Mouse (Mus musculus): ENCODE data around the gene Ctla2b. TPM values are rescaled to one million over a fixed set of nuclear protein-coding genes. Genes with fewer than 3 reads are reported as not detected.

Ctla2b gene
- 22.4 TPM for total RNA-seq (2023)

DNA sequence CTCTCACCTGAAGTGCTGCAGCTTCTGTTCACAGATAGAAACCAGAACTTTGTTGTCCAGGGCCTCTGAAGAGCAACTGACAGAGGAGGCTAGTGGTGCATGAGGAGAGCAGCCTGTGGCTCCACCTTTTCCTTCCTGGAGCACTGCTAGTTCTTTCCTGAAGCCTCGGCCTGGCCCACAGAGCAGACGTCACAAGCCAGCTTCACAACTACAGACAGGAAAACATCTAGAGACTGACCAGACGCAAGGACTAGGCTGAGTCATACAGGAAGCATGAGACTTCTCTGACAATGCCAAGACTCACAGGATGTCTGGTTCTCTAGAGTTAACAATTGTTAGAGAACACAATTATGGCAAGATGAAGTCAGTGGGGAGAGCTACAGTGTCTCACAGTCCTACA, at the start of gene Ctla2b:
Ctla2b (minus strand) TSS at position 120 of the 400 bp plus-strand sequence.

DNA sequence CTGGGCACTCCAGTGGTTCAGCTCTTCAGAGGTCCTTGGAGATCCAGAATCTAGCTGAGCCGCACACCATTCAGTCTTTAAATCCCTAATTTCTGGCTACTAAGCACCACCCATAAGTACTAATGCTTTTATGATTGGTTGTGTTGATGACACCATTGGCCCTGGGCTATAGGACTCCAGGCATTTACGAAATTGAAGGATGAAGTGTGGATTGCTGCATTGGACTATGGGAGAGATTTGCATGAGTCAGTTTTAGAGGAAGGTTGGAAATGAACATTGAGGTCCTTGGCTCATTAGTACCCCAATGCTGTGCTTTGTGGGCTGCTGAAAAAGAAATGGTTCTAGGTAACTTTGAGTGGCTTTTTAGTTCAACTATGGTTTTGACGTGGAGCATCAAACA, 44.6 kb upstream of the Ctla2b start, which contains the start of gene Tpbpa:
Tpbpa (minus strand) TSS at position 101 of the 400 bp plus-strand sequence.

DNA sequence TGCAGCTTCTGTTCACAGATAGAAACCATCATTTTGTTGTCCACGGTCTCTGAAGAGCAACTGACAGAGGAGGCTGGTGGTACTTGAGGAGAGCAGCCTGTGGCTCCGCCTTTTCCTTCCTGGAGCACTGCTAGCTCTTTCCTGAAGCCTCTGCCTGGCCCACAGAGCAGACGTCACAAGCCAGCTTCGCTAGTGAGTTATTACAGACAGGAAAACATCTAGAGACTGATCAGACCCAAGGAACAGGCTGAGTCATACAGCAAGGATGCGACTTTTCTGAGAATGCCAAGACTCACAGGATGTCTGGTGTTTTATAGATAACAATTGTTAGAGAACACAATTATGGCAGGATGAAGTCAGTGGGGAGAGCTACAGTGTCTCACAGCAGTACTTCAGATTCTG, 39.3 kb upstream of the Ctla2b start, which contains the start of the genes Gm49391 and Ctla2a:
Gm49391 (minus strand) TSS at position 72 of the 402 bp plus-strand sequence.
Ctla2a (minus strand) TSS at position 126 of the 402 bp plus-strand sequence.

GRCm38 (mm10) chr13:60935490-60935889, 38.2 kb upstream of the Ctla2b start, which contains the start of gene Gm49393:
Gene Gm49393, minus strand, starts transcription at chr13:60935590.

GRCm38 (mm10) chr13:60904780-60905179, 7.5 kb upstream of the Ctla2b start, which contains the start of gene Tpbpb:
Gene Tpbpb, minus strand, starts transcription at chr13:60904880.

GRCm38 (mm10) chr13:60896794-60897193, 453 bp downstream of the Ctla2b start, which contains the start of gene Gm49392:
Gene Gm49392, minus strand, starts transcription at chr13:60896894.

GRCm38 (mm10) chr13:60864281-60864680, 33.0 kb downstream of the Ctla2b start, which contains the start of gene 4930486L24Rik:
Gene 4930486L24Rik, minus strand, starts transcription at chr13:60864475.

Other genes with a start within 250 kb of the Ctla2b start
- gene BC051665, start 111.1 kb downstream of the Ctla2b start, total RNA-seq (2023): not detected
- gene Ctsll3, start 94.6 kb downstream of the Ctla2b start, total RNA-seq (2023): not detected
- 8.4 TPM for gene 4930486L24Rik, start 33.0 kb downstream of the Ctla2b start, total RNA-seq (2023)
- 1.00 TPM for gene Gm49392, start 553 bp downstream of the Ctla2b start, total RNA-seq (2023)
- not detected for gene Tpbpb, start 7.4 kb upstream of the Ctla2b start, total RNA-seq (2023)
- gene Gm49393, start 38.1 kb upstream of the Ctla2b start, total RNA-seq (2023): not detected
- gene Gm49391, start 39.1 kb upstream of the Ctla2b start, total RNA-seq (2023): not detected
- gene Ctla2a, start 39.2 kb upstream of the Ctla2b start, total RNA-seq (2023): 118 TPM
- gene Tpbpa, start 44.5 kb upstream of the Ctla2b start, total RNA-seq (2023): not detected
- gene Ctsj, start 108.5 kb upstream of the Ctla2b start, total RNA-seq (2023): not detected
- not detected for gene Ctsq, start 143.2 kb upstream of the Ctla2b start, total RNA-seq (2023)

All from CD4-positive naive resting alpha-beta T cell, adult 76 days (primary cell).